Mouse (Mus musculus) midbrain, embryonic 15.5 days (tissue): ENCODE data around the gene Arhgef3. TPM values are rescaled to one million over a fixed set of nuclear protein-coding genes. Genes with fewer than 3 reads are reported as not detected.

Experiments
- ATAC-seq: fragments of 200-750 bp; cut with Nextera tagmentation; replicated peaks from 2 replicates; pipeline ENCODE4 v1.8.0; 2017; ENCODE audit warnings: moderate TSS enrichment
- H3K27ac ChIP-seq: fragments of 300-500 bp; sonication (generic); 2 replicates; pipeline ENCODE4 v1.5.1; 2015; ENCODE audit warnings: mild to moderate bottlenecking, inconsistent platforms
- H3K27me3 ChIP-seq: fragments of 300-500 bp; sonication (generic); replicated peaks from 2 replicates; pipeline ENCODE4 v1.6.1; 2015; ENCODE audit warnings: inconsistent platforms
- H3K36me3 ChIP-seq: fragments of 300-500 bp; sonication (generic); replicated peaks from 2 replicates; pipeline ENCODE4 v1.6.1; 2015; ENCODE audit warnings: inconsistent platforms
- H3K4me1 ChIP-seq: fragments of 300-500 bp; sonication (generic); 2 replicates; pipeline ENCODE4 v1.6.1; 2015; ENCODE audit warnings: inconsistent platforms
- H3K4me2 ChIP-seq: fragments of 300-500 bp; sonication (generic); 2 replicates; pipeline ENCODE4 v1.6.1; 2015; ENCODE audit warnings: inconsistent platforms, mild to moderate bottlenecking, moderate library complexity
- H3K4me3 ChIP-seq: fragments of 300-500 bp; sonication (generic); 2 replicates; pipeline ENCODE4 v1.5.1; 2015; ENCODE audit warnings: mild to moderate bottlenecking, inconsistent platforms
- H3K9ac ChIP-seq: fragments of 300-500 bp; sonication (generic); 2 replicates; pipeline ENCODE4 v1.6.1; 2015; ENCODE audit warnings: mild to moderate bottlenecking, inconsistent platforms
- H3K9me3 ChIP-seq: fragments of 300-500 bp; sonication (generic); 2 replicates; pipeline ENCODE4 v1.6.1; 2016; ENCODE audit warnings: inconsistent platforms
- WGBS: fragments of 180-500 bp; shearing (Covaris S2); methylation state at CpG from one replicate; pipeline ENCODE4 v1.1.7; 2015; ENCODE audit warnings: mixed read lengths; 5-methylcytosine and 5-hydroxymethylcytosine counted together
- polyA plus RNA-seq: library from polyadenylated mRNA; unstranded; fragments of >200 nt; fragmentation: Nextera tagmentation; extraction: Ambion mirVana; gene quantifications from 2 replicates; pipeline ENCODE4 v1.2.1, GENCODE M21; 2015

Gene Arhgef3
- polyA plus RNA-seq, 1 experiment from 2014 or later, result 6.8 TPM

DNA sequence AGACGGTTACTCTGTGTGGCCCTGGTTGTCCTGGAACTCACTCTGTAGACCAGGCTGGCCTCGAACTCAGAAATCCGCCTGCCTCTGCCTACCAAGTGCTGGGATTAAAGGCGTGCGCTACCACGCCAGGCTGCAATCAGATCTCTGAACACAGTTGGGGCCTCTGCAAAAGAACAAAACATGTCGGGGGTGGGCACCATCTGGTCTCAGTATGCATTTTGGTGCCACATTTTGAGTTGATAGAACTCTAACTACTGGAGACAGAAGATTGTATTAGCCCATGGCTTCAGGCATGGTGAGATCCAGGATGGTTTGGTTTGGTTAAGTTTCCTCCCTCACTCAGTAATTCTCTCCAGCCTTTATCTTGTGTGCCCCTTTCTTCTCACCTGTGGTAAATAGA lies 264.0 kb downstream of the Arhgef3 start:
- Histone ChIP-seq H3K36me3 (no peaks in the 10 kb centered on the region), H3K4me3 (no peak overlapping the region), H3K27me3 (no peaks in the 10 kb centered on the region), H3K9ac (no peak overlapping the region), H3K27ac (no peak overlapping the region), H3K4me1 (no peaks in the 10 kb centered on the region), H3K4me2 (no peak overlapping the region), H3K9me3 (no peaks in the 10 kb centered on the region)
- 96% methylated on average over 7 of the region's 7 CpGs for WGBS
- ATAC-seq, result no peak

DNA sequence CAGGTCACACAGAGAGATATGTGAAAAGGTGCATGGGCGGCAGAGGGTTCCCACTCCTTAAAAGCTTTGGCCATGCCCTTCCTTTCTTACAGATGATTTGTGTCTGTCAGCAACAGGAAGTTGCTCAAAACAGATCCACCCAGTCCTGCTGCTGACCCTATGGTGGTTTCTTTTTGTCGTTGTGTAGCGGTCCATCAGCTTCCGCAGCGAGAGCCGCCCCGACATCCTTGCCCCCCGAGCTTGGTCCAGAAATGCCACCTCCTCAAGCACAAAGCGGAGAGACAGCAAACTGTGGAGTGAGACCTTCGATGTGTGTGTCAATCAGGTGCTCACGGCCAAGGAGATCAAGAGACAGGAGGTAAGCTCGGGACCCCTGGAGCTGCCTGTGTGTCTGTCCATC lies 264.7 kb downstream of the Arhgef3 start:
- H3K27me3 ChIP-seq, result no peaks in the 10 kb centered on the region
- no peaks in the 10 kb centered on the region for H3K4me1 ChIP-seq
- no peaks in the 10 kb centered on the region for H3K9me3 ChIP-seq
- no peak overlapping the region for H3K4me2 ChIP-seq
- no peaks in the 10 kb centered on the region for H3K36me3 ChIP-seq
- no peak overlapping the region for H3K4me3 ChIP-seq
- H3K27ac ChIP-seq, result no peak overlapping the region
- H3K9ac ChIP-seq, result no peak overlapping the region
- WGBS, result 84% methylated on average over 12 of the region's 12 CpGs
- ATAC-seq, result no peak

DNA sequence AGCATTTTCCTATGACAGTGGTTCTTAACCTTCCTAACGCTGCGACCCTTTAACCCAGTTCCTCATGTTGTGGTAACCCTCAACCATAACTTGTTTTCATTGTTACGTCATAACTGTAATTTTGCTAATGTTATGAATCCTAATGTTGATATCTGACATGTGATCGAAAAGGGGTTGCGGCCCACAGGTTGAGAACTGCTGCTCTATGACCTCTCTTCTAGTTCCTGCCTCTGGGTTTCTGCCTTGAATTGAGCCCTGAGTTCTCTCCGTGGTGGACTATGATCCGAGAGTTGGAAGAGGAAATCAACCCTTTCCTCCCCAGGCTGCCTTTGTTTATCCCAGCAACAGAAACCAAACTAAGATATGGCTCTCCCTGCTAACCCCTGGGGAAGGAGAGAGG lies 266.8 kb downstream of the Arhgef3 start:
- H3K36me3 ChIP-seq, result no peaks in the 10 kb centered on the region
- no peak overlapping the region for H3K4me3 ChIP-seq
- H3K9ac ChIP-seq, result no peak overlapping the region
- no peak overlapping the region for H3K27ac ChIP-seq
- no peaks in the 10 kb centered on the region for H3K4me1 ChIP-seq
- no peaks in the 10 kb centered on the region for H3K9me3 ChIP-seq
- H3K4me2 ChIP-seq, result no peak overlapping the region
- ATAC-seq, result no peak
- H3K27me3 ChIP-seq, result no peaks in the 10 kb centered on the region
- WGBS, result 89% methylated on average over 7 of the region's 7 CpGs

DNA sequence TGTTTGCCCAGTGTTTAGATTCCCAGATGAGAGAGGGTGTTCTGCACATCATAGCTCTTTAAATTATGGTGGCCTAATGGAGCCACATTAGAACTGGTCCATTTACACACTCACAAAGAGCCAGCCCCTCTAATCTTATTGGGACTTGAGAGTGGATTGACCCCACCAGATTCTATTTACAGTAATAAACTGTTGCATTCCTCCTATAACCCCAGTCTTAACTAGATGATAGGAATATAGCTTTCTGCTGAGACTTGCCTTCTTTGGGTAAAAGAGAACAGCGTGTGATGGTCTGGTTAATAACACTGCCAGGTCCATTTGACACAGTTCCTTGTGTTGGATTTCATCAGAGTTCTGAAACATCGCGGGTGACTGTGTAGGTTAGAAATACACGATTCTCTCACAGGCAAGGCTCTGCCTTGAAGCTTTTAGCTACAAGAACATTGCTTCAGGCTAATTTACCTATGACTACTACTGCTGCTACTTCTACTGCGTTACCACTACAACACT lies 268.7 kb downstream of the Arhgef3 start:
- no peaks in the 10 kb centered on the region for H3K4me1 ChIP-seq
- no peak overlapping the region for H3K4me2 ChIP-seq
- H3K27ac ChIP-seq, result no peak overlapping the region
- ATAC-seq, result no peak
- H3K27me3 ChIP-seq, result no peaks in the 10 kb centered on the region
- H3K9ac ChIP-seq, result no peak overlapping the region
- no peak overlapping the region for H3K4me3 ChIP-seq
- 89% methylated on average over 5 of the region's 5 CpGs for WGBS
- H3K9me3 ChIP-seq, result no peaks in the 10 kb centered on the region
- H3K36me3 ChIP-seq, result no peaks in the 10 kb centered on the region

DNA sequence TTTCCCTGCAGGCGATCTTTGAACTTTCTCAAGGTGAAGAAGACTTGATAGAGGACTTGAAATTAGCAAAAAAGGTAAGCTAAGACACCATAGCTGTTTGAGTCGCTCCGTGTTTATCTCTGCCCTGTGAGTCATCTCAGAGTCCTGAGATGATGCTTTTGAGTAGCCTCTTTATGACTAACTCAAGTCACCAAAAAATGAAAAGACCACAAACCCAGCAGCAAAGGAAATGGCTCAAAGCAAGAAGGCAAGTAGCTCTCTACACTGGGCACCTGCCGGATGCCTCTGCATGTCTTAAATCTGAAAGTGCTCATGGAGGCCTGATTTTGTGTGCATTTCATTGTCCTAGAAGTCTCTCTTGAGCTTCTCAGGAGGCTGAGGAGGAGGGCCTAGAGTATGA lies 269.4 kb downstream of the Arhgef3 start:
- 92% methylated on average over 4 of the region's 4 CpGs for WGBS
- Histone ChIP-seq H3K4me2 (no peak overlapping the region), H3K4me3 (no peak overlapping the region), H3K36me3 (no peaks in the 10 kb centered on the region), H3K27ac (no peak overlapping the region), H3K9ac (no peak overlapping the region), H3K4me1 (no peaks in the 10 kb centered on the region), H3K9me3 (no peaks in the 10 kb centered on the region), H3K27me3 (no peaks in the 10 kb centered on the region)
- no peak for ATAC-seq

DNA sequence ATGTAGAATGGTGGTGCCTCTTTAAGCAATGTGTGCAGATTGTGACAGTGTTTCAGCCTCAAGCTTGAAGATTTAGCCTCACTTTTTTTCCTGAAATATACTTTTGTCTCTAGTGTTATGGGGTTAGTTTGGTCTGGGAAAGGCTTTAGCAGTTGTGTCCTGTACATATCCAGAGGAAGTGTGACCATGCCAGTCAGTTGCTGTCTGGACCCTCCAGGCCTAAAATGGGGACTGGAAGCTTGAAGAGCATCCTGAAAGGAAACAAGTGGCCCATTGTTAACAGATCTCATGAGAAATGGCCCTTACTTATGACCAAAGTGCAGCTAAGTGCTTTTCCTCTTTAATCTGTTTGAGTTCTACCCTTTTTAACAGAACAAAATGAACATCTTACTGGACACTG lies 273.9 kb downstream of the Arhgef3 start:
- H3K27ac ChIP-seq, result no peak overlapping the region
- no peaks in the 10 kb centered on the region for H3K4me1 ChIP-seq
- no peaks in the 10 kb centered on the region for H3K9me3 ChIP-seq
- H3K4me2 ChIP-seq, result no peak overlapping the region
- no peak overlapping the region for H3K4me3 ChIP-seq
- H3K27me3 ChIP-seq, result no peaks in the 10 kb centered on the region
- no peaks in the 10 kb centered on the region for H3K36me3 ChIP-seq
- ATAC-seq, result no peak
- H3K9ac ChIP-seq, result no peak overlapping the region

DNA sequence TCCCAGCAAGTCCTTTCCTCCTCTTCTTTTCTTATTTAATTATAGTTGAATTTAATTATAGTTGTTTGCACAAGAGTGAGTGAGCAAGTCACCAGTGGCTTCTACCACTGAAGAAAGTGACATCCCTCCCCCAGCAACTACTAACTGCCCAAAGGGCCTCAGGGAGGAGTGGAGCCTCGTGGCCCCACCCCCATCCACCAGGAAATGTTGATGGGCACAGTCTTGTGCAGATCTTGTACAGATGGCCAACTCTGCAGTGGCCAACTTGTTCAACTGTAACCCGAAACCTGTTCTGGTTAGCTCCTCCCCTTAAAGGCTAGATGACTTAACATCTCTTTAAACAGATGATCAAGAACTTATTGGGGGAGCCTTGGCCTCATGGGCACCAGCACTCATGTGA lies 275.0 kb downstream of the Arhgef3 start:
- no peak overlapping the region for H3K4me2 ChIP-seq
- no peak for ATAC-seq
- H3K27ac ChIP-seq, result no peak overlapping the region
- WGBS, result 79% methylated on average over 2 of the region's 2 CpGs
- no peaks in the 10 kb centered on the region for H3K36me3 ChIP-seq
- H3K9ac ChIP-seq, result no peak overlapping the region
- no peaks in the 10 kb centered on the region for H3K27me3 ChIP-seq
- H3K9me3 ChIP-seq, result no peaks in the 10 kb centered on the region
- H3K4me3 ChIP-seq, result no peak overlapping the region
- no peaks in the 10 kb centered on the region for H3K4me1 ChIP-seq

DNA sequence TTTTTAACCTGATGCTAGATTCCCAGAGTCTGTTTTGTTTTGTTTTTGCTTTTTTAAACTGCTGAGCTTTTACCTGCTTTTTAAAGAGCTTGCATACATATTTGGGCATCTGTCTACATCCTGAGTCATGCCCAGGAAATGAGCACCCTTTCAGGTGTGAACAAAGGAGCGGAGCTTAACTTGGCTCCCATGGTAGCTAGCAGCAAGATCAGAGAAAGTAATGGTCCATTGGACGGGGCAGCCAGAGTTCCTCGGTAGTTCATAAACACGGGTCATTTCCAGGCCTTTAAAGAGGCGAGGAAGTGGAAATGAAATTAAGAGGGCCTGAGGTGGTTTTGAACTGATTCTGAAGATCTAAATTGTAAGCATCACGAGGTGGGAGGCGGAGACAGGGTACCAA lies 276.0 kb downstream of the Arhgef3 start:
- Histone ChIP-seq H3K27ac (no peak overlapping the region), H3K4me2 (no peak overlapping the region), H3K4me1 (no peaks in the 10 kb centered on the region), H3K9ac (no peak overlapping the region), H3K4me3 (no peak overlapping the region), H3K9me3 (no peaks in the 10 kb centered on the region), H3K27me3 (no peaks in the 10 kb centered on the region), H3K36me3 (no peaks in the 10 kb centered on the region)
- 42% methylated on average over 7 of the region's 7 CpGs for WGBS
- no peak for ATAC-seq

DNA sequence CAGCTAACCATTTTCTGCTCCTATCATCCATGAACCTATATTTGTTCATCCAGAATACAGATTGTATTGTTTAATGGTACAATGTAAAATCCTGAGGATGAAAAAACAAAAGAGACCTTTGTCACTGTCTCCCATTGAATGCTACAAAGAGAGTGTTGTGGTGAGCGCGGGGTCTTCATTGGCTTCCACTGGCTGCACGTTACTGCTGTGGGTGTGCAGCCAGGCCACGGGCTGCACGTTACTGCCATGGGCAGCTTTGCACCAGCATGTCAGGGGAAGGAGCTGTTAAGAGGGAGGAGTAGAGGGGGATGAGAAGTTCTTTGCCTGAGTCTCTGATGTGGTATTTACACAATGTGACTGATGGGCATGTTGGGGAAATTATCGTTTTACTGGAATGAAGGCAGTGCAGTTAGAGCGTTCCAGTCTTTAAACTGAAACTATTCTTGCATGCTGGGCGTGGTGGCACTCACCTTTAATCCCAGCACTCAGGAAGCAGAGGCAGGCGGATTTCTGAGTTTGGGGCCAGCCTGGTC lies 277.1 kb downstream of the Arhgef3 start:
- Histone ChIP-seq H3K36me3 (no peaks in the 10 kb centered on the region), H3K4me3 (no peak overlapping the region), H3K27me3 (no peaks in the 10 kb centered on the region), H3K4me2 (no peak overlapping the region), H3K27ac (no peak overlapping the region), H3K4me1 (no peaks in the 10 kb centered on the region), H3K9me3 (no peaks in the 10 kb centered on the region), H3K9ac (no peak overlapping the region)
- WGBS, result 80% methylated on average over 9 of the region's 9 CpGs
- ATAC-seq, result no peak

DNA sequence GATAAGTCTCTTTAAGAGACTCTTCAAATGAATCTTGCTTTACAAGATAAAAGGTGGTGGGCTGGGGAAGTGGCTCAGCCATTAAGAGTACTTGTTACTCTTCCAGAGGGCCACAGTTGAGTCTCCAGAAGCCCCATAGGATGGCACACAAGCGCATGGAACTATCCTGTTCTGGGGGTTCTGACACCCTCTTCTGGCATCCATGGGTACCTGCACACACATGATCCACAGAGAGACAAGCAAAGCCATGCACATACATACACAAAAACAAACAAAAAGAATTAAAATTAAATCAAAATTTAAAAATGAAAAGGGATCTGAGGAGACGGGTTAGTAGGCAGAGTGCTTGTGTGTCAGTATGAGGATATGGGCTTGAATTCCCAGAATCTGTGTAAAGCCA lies 278.0 kb downstream of the Arhgef3 start:
- Histone ChIP-seq H3K9ac (no peak overlapping the region), H3K36me3 (no peaks in the 10 kb centered on the region), H3K4me1 (no peaks in the 10 kb centered on the region), H3K27ac (no peak overlapping the region), H3K4me2 (no peak overlapping the region), H3K9me3 (no peaks in the 10 kb centered on the region), H3K4me3 (no peak overlapping the region), H3K27me3 (no peaks in the 10 kb centered on the region)
- WGBS, result 93% methylated on average over 2 of the region's 2 CpGs
- no peak for ATAC-seq

DNA sequence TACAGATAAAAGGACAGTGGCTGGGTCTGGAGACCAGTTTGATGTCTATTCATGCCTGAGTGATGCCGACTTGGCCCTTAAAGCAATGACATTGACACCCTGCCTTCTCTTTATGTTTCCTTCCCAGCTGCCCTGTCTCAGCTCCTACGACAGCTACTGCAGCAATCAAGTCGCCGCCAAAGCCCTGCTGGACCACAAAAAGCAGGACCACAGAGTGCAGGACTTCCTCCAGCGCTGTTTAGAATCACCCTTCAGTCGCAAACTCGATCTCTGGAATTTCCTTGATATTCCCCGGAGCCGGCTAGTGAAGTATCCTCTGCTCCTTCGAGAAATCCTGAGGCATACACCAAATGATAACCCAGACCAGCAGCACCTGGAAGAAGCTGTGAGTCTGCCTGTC lies 279.1 kb downstream of the Arhgef3 start:
- Histone ChIP-seq H3K27me3 (no peaks in the 10 kb centered on the region), H3K36me3 (no peaks in the 10 kb centered on the region), H3K4me1 (no peaks in the 10 kb centered on the region), H3K4me3 (no peak overlapping the region), H3K27ac (no peak overlapping the region), H3K4me2 (no peak overlapping the region), H3K9ac (no peak overlapping the region), H3K9me3 (no peaks in the 10 kb centered on the region)
- whole genome bisulfite sequencing, result 78% methylated on average over 10 of the region's 10 CpGs
- no peak for ATAC-seq

DNA sequence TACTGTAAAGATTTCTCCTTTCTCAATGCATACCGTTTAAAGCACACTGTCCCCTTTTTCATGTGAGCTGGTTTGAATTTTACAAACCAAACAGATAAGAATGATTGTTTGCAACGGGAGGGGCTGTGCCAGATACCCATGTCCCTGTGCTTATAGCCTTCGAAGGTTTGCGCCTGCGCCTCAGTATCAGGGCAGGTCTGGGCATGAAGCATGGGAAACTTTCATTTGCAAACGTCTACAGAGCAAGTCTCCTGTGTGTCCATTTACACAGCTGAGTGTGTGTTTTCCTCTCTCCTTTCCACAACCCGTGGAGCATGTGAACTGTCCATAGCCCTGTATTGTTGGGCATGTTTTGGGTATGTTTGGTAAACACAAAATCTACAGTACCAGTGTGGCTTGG lies 281.7 kb downstream of the Arhgef3 start:
- no peak overlapping the region for H3K4me3 ChIP-seq
- no peak for ATAC-seq
- no peak overlapping the region for H3K27ac ChIP-seq
- no peak overlapping the region for H3K4me2 ChIP-seq
- no peaks in the 10 kb centered on the region for H3K9me3 ChIP-seq
- WGBS, result 84% methylated on average over 7 of the region's 7 CpGs
- no peak overlapping the region for H3K9ac ChIP-seq
- H3K36me3 ChIP-seq, result no peaks in the 10 kb centered on the region
- H3K4me1 ChIP-seq, result no peaks in the 10 kb centered on the region
- no peaks in the 10 kb centered on the region for H3K27me3 ChIP-seq

DNA sequence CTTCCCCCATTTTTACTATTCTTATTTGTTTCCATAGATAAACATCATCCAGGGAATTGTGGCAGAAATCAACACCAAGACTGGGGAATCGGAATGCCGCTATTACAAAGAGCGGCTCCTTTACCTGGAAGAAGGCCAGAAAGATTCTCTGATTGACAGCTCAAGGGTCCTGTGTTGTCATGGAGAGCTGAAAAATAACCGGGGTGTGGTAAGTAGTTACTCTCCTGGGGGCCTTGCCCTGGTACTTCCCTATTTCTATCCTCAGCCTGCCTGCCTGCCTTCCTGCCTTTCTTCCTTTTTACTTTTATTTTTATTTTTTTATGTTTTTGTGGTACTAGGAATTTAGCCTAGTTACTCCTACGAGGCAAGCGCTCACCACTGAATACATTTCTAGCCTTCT lies 282.8 kb downstream of the Arhgef3 start:
- Histone ChIP-seq H3K9ac (no peak overlapping the region), H3K4me3 (no peak overlapping the region), H3K9me3 (no peaks in the 10 kb centered on the region), H3K27me3 (no peaks in the 10 kb centered on the region), H3K36me3 (no peaks in the 10 kb centered on the region), H3K27ac (no peak overlapping the region), H3K4me1 (no peaks in the 10 kb centered on the region), H3K4me2 (no peak overlapping the region)
- ATAC-seq, result no peak
- 72% methylated on average over 6 of the region's 6 CpGs for WGBS
